Mouse (Mus musculus) layer of hippocampus, adult 2 months (tissue): ENCODE results near the gene Serpinb6b. TPM values are rescaled to one million over a fixed set of nuclear protein-coding genes. Genes with fewer than 3 reads are reported as not detected.

ENCODE experiments used
- DNase-seq, 2 experiments: peaks; one replicate each; pipeline ENCODE4 v3.0.0; 2022; ENCODE audit warnings: low spot score in 2 of 2
- H3K27ac ChIP-seq: fragments of 200-600 bp; 2 replicates; pipeline ENCODE4 v1.8.1; 2022
- H3K4me3 ChIP-seq: fragments of 200-600 bp; 2 replicates; pipeline ENCODE4 v1.8.1; 2022; ENCODE audit warnings: mild to moderate bottlenecking
- CTCF ChIP-seq: fragments of 200-600 bp; conservative IDR thresholded peaks from 2 replicates; pipeline ENCODE4 v1.8.1; 2022; ENCODE audit warnings: antibody characterized with exemption, mild to moderate bottlenecking, moderate library complexity
- total RNA-seq, 2 experiments: library from RNA; stranded (reverse); gene quantifications; 2 replicates each; pipeline ENCODE4 v1.2.3; 2021

Serpinb6b gene
- total RNA-seq, 2 experiments from 2014 or later, result 0.97 to 1.0 TPM

- no peak overlapping the region for H3K4me3 ChIP-seq
- no peak for DNase-seq
- no peak overlapping the region for H3K27ac ChIP-seq
- no peak for TF ChIP-seq CTCF
Measured at GRCm38 (mm10) chr13:33026427-33027057, 61.5 kb downstream of the Serpinb6b start.

- Histone ChIP-seq H3K4me3 (no peak within 1 kb of the TSS), H3K27ac (no peak within 1 kb of the TSS)
- no peak for DNase-seq
- TF ChIP-seq CTCF, result no peak
Measured at GRCm38 (mm10) chr13:33027244-33027643, 62.2 kb downstream of the Serpinb6b start, which contains the start of gene Serpinb9b. Serpinb9b (plus strand) TSS chr13:33027416.

- DNase-seq, result no peak
- H3K4me3 ChIP-seq, result no peak overlapping the region
- TF ChIP-seq CTCF, result no peak
- H3K27ac ChIP-seq, result no peak overlapping the region
Measured at GRCm38 (mm10) chr13:33028146-33028545, 63.1 kb downstream of the Serpinb6b start.

GRCm38 (mm10) chr13:33028550-33028949, 63.5 kb downstream of the Serpinb6b start:
- no peak overlapping the region for H3K27ac ChIP-seq
- no peak for TF ChIP-seq CTCF
- H3K4me3 ChIP-seq, result no peak overlapping the region
- no peak for DNase-seq

Other genes starting within 250 kb of the Serpinb6b start
- gene Mylk4, start 181.3 kb upstream of the Serpinb6b start, total RNA-seq, result under 1 TPM; 0.20 to 0.25 TPM
- 10 to 100 TPM; 62.1 to 63.7 TPM for gene Wrnip1, start 163.2 kb upstream of the Serpinb6b start, total RNA-seq
- not detected for gene D930007J09Rik, start 162.4 kb upstream of the Serpinb6b start, total RNA-seq
- 1 to 10 TPM; 5.3 to 6.6 TPM for gene Serpinb1a, start 114.0 kb upstream of the Serpinb6b start, total RNA-seq
- not detected for gene Serpinb1c, start 67.0 kb upstream of the Serpinb6b start, total RNA-seq
- 1 to 10 TPM; 5.4 TPM for gene Serpinb9, start 38.0 kb downstream of the Serpinb6b start, total RNA-seq
- not detected for gene Serpinb9b, start 62.2 kb downstream of the Serpinb6b start, total RNA-seq
- gene Serpinb1b, start 113.4 kb downstream of the Serpinb6b start, total RNA-seq, result under 1 TPM; 0.42 to 0.44 TPM
- gene Serpinb9c, start 194.5 kb downstream of the Serpinb6b start, total RNA-seq, result not detected
- not detected for gene Serpinb9d, start 227.8 kb downstream of the Serpinb6b start, total RNA-seq